Mouse (Mus musculus): ENCODE measurements around the gene Gucy1a1. TPM values are rescaled to one million over a fixed set of nuclear protein-coding genes. Genes with fewer than 3 reads are reported as not detected.
A peak's percentile ranks its signal among the peaks of the same experiment; 100 is the strongest.

The Gucy1a1 gene
- total RNA-seq, 2 experiments from 2014 or later, result 5.8 to 7.0 TPM

GRCm38 (mm10) chr3:82104229-82104628, 41.4 kb downstream of the Gucy1a1 start:
- intact Hi-C loops (cut with DNase I), result no loop called here
- no peak for DNase-seq

GRCm38 (mm10) chr3:82099127-82099526, 46.5 kb downstream of the Gucy1a1 start:
- DNase-seq, result no peak
- intact Hi-C loops (cut with DNase I), result no loop called here

- no peak for DNase-seq
- intact Hi-C loops (cut with DNase I), result no loop called here
Observed at GRCm38 (mm10) chr3:82096801-82097200, 48.8 kb downstream of the Gucy1a1 start.

GRCm38 (mm10) chr3:82074201-82074851, 71.3 kb downstream of the Gucy1a1 start, which contains the start of gene Gucy1b1:
Gene Gucy1b1, minus strand, starts transcription at chr3:82074689.
- DNase-seq, result peak; percentile 29 to 49
- intact Hi-C loops (cut with DNase I), result no loop called here

- intact Hi-C loops (cut with DNase I), result no loop called here
- DNase-seq, result peak; percentile 40
Observed at GRCm38 (mm10) chr3:82073741-82074181, 71.8 kb downstream of the Gucy1a1 start.

GRCm38 (mm10) chr3:82067830-82068229, 77.8 kb downstream of the Gucy1a1 start:
- intact Hi-C loops (cut with DNase I), result no loop called here
- DNase-seq, result no peak

GRCm38 (mm10) chr3:82061402-82062180, 84.0 kb downstream of the Gucy1a1 start:
- no peak for DNase-seq
- intact Hi-C loops (cut with DNase I), result no loop called here

- intact Hi-C loops (cut with DNase I), result no loop called here
- DNase-seq, result no peak
Observed at GRCm38 (mm10) chr3:82057201-82057600, 88.4 kb downstream of the Gucy1a1 start.

- no peak for DNase-seq
- intact Hi-C loops (cut with DNase I), result no loop called here
Observed at GRCm38 (mm10) chr3:82054283-82054974, 91.2 kb downstream of the Gucy1a1 start.

- no peak for DNase-seq
- intact Hi-C loops (cut with DNase I), result no loop called here
Observed at GRCm38 (mm10) chr3:82052029-82052428, 93.6 kb downstream of the Gucy1a1 start.

- intact Hi-C loops (cut with DNase I), result no loop called here
- no peak for DNase-seq
Observed at GRCm38 (mm10) chr3:82051468-82051867, 94.1 kb downstream of the Gucy1a1 start.

- DNase-seq, result no peak
- intact Hi-C loops (cut with DNase I), result no loop called here
Observed at GRCm38 (mm10) chr3:82048681-82049080, 96.9 kb downstream of the Gucy1a1 start.

- DNase-seq, result no peak
- intact Hi-C loops (cut with DNase I), result no loop called here
Observed at GRCm38 (mm10) chr3:82048078-82048477, 97.5 kb downstream of the Gucy1a1 start.

- peak in 1 of 2 experiments; percentile 6 for DNase-seq
- intact Hi-C loops (cut with DNase I), result loop anchor here (2.0 kb wide), 1 partner anchor 286 kb away; no protein-coding TSS in a partner anchor
Observed at GRCm38 (mm10) chr3:82047100-82047753, 98.4 kb downstream of the Gucy1a1 start.

- DNase-seq, result no peak
- intact Hi-C loops (cut with DNase I), result loop anchor here (2.0 kb wide), 1 partner anchor 287 kb away; no protein-coding TSS in a partner anchor
Observed at GRCm38 (mm10) chr3:82046087-82046486, 99.5 kb downstream of the Gucy1a1 start.

GRCm38 (mm10) chr3:82044902-82045301, 100.7 kb downstream of the Gucy1a1 start:
- intact Hi-C loops (cut with DNase I), result no loop called here
- no peak for DNase-seq

- intact Hi-C loops (cut with DNase I), result no loop called here
- DNase-seq, result no peak
Observed at GRCm38 (mm10) chr3:82043676-82044075, 101.9 kb downstream of the Gucy1a1 start.

Measured in gastrocnemius, postnatal 36 days (tissue).